Mouse (Mus musculus) ES-Bruce4 (cell line): Measurements from ENCODE around the gene Ndufb10. TPM values are rescaled to one million over a fixed set of nuclear protein-coding genes. Genes with fewer than 3 reads are reported as not detected.
A peak's percentile ranks its signal among the peaks of the same experiment; 100 is the strongest.

Experiments used
- H3K27ac ChIP-seq: 2 replicates; pipeline ENCODE4 v1.5.1; 2012; ENCODE audit warnings: low read length, inconsistent platforms; ENCODE audit not compliant: insufficient read depth
- H3K27me3 ChIP-seq: 2 replicates; pipeline ENCODE4 v1.6.1; 2012; ENCODE audit warnings: mild to moderate bottlenecking, low read length, inconsistent platforms; ENCODE audit not compliant: control insufficient read depth, poor library complexity, insufficient read depth, severe bottlenecking
- H3K36me3 ChIP-seq: 2 replicates; pipeline ENCODE4 v1.6.1; 2012; ENCODE audit warnings: inconsistent platforms, mild to moderate bottlenecking, low read length, moderate library complexity; ENCODE audit not compliant: control insufficient read depth, poor library complexity, insufficient read depth, severe bottlenecking
- H3K4me1 ChIP-seq: one replicate; pipeline ENCODE4 v1.8.1; 2011; ENCODE audit warnings: low read length; ENCODE audit not compliant: control insufficient read depth, insufficient read depth
- H3K4me3 ChIP-seq: 2 replicates; pipeline ENCODE4 v1.5.1; 2011; ENCODE audit warnings: low read depth, mild to moderate bottlenecking, low read length
- H3K9ac ChIP-seq: 2 replicates; pipeline ENCODE4 v1.6.1; 2012; ENCODE audit warnings: low read depth, mild to moderate bottlenecking, inconsistent platforms; ENCODE audit not compliant: poor library complexity, severe bottlenecking
- H3K9me3 ChIP-seq: replicated peaks from 2 replicates; pipeline ENCODE4 v1.6.1; 2012; ENCODE audit warnings: mild to moderate bottlenecking, low read length, inconsistent platforms; ENCODE audit not compliant: control insufficient read depth, poor library complexity, insufficient read depth, severe bottlenecking
- CTCF ChIP-seq: IDR thresholded peaks from one replicate; pipeline ENCODE4 v1.8.1; 2011; ENCODE audit warnings: low read depth, low read length
- EP300 ChIP-seq: IDR thresholded peaks from 2 replicates; pipeline ENCODE4 v1.6.1; 2011; ENCODE audit warnings: low read depth, low read length; ENCODE audit not compliant: insufficient read depth
- POLR2A ChIP-seq: IDR thresholded peaks from one replicate; pipeline ENCODE4 v1.8.1; 2011; ENCODE audit warnings: low read length; ENCODE audit not compliant: insufficient read depth
- polyA plus RNA-seq: library from polyadenylated mRNA; stranded (reverse); fragments of >200 nt; gene quantifications from 2 replicates; pipeline ENCODE4 v1.2.4, GENCODE M21; 2011; ENCODE audit warnings: low read depth; ENCODE audit not compliant: missing spikeins, insufficient read depth, insufficient read length

Ndufb10 gene
- polyA plus RNA-seq, 1 experiment: 90.9 TPM

DNA sequence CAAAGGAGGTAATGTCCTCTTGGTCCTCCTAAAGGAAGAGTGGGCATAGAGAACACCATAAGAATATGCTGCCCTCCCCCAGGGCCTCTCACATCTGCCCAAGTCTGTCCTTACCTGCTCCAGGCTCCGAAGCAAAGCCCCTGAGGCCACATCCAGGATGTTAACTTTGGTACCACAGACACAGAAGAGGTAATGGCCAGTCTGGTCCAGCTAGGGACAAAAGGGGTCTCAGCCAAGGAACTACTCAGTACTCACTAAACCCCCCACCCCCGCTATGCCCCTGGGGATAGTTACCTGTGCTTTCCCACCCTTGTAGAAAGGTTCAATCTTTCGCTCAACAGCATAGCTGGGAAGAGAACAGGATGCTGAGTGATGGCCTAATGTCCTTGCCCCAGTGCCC, 18.5 kb downstream of the Ndufb10 start:
- no peaks in the 10 kb centered on the region for H3K4me1 ChIP-seq

DNA sequence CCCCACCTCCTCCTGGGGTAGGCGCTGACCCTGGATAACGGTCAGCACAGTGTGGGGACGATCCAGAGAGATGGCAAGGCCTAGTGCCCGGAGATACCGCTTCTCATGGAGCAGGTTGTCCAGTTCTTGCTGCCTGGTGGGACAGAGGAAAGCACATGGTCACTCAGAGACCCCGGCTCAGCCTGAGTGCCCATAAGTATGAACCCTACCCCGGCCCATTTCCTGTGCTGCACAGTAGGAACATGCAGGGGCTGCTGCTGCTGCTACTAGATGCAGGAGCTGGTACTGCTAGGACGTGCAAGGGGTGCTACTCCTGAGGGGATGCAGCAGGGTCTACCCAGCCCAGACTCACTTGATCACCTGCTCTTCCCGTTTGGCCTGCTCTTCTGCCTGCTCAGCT, 23.0 kb downstream of the Ndufb10 start:
- Histone ChIP-seq H3K36me3 (peaks cover 20% of the 10 kb centered on the region), H3K4me1 (peaks cover 6% of the 10 kb centered on the region), H3K27me3 (no peaks in the 10 kb centered on the region), H3K9ac (no peak overlapping the region), H3K27ac (no peak overlapping the region), H3K4me3 (no peak overlapping the region), H3K9me3 (no peaks in the 10 kb centered on the region)
- TF ChIP-seq CTCF: no peak
- no peak for TF ChIP-seq EP300
- no peak for TF ChIP-seq POLR2A

More for the DNA sequence above, 18.5 kb downstream of the Ndufb10 start:
- H3K27ac ChIP-seq: no peak overlapping the region
- peaks cover 17% of the 10 kb centered on the region for H3K36me3 ChIP-seq
- H3K9me3 ChIP-seq: no peaks in the 10 kb centered on the region
- H3K27me3 ChIP-seq: no peaks in the 10 kb centered on the region
- H3K9ac ChIP-seq: no peak overlapping the region
- TF ChIP-seq POLR2A: no peak
- no peak for TF ChIP-seq EP300
- no peak for TF ChIP-seq CTCF
- H3K4me3 ChIP-seq: no peak overlapping the region

DNA sequence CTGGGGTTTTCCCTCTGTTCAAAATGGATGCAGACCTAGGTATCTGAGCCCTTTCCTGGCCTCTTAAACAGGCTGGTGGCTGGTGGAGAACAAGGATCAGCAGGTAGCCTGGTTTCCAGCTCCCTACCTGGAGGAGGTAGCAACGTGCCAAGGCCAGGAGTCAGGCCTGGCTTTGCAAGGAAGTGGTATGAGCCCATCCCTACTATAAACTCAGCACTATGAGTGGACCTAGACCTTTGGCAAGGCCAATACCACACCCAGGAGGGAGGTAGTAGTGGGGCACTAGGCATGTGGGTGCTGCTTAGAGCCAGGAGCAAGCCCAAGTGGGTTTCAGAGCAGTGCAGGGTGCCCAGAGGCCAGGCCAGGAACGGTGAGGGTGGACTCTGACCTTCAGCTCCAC, 24.8 kb downstream of the Ndufb10 start:
- Histone ChIP-seq H3K4me1 (peaks cover 6% of the 10 kb centered on the region), H3K9ac (no peak overlapping the region), H3K36me3 (peaks cover 18% of the 10 kb centered on the region), H3K9me3 (no peaks in the 10 kb centered on the region), H3K27me3 (no peaks in the 10 kb centered on the region), H3K4me3 (no peak overlapping the region), H3K27ac (no peak overlapping the region)
- TF ChIP-seq POLR2A (no peak), EP300 (no peak), CTCF (no peak)

DNA sequence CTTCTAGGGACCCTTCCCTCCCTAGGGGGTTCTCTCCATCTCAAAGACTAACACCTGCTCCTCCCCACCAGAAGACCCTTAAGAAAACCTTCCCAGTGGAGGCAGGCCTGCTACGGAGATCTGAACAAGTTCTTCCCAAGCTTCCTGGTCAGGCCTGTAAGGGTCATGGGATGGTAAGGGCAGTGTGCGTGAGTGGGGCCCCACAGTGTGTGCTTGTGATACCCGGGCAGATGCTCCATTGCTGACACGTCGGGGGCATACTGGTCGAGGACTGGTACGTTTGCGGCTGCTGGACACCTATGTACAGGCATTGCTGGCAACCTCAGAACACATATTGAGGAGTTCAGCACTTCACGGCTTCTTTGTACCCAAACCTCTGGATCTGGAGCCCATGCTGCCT, 25.6 kb downstream of the Ndufb10 start:
- Histone ChIP-seq H3K9ac (no peak overlapping the region), H3K4me1 (peaks cover 6% of the 10 kb centered on the region), H3K27ac (no peak overlapping the region), H3K36me3 (peaks cover 11% of the 10 kb centered on the region), H3K4me3 (no peak overlapping the region), H3K9me3 (no peaks in the 10 kb centered on the region), H3K27me3 (no peaks in the 10 kb centered on the region)
- no peak for TF ChIP-seq POLR2A
- TF ChIP-seq CTCF: no peak
- no peak for TF ChIP-seq EP300

DNA sequence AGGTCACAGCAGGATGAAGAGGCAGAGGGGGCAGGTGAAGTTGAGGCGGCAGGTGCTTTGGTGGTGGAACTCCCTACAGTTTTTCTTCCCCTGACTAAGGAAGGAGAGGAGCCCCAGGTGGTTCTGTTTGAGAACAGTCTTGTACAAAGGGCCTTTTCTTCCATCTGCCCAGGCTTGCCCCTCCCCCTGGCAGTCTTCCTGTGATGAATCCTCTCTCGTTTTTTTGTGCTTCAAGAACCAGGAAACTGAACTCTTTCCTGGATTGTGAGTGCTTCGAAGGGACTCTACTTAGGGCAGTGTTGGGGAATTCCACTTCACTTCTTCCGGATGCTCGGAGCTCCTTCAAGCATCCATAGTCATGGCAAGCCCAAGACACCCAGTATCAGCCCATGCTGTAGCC, 26.3 kb downstream of the Ndufb10 start:
- Histone ChIP-seq H3K4me3 (peak overlapping the region; percentile 0; the same call in 1 of the 2 replicates), H3K9me3 (no peaks in the 10 kb centered on the region), H3K27ac (peak overlapping the region; percentile 85), H3K4me1 (peaks cover 6% of the 10 kb centered on the region), H3K36me3 (peaks cover 15% of the 10 kb centered on the region), H3K9ac (no peak overlapping the region), H3K27me3 (no peaks in the 10 kb centered on the region)
- TF ChIP-seq EP300: peak; percentile 72
- no peak for TF ChIP-seq POLR2A
- TF ChIP-seq CTCF: no peak

DNA sequence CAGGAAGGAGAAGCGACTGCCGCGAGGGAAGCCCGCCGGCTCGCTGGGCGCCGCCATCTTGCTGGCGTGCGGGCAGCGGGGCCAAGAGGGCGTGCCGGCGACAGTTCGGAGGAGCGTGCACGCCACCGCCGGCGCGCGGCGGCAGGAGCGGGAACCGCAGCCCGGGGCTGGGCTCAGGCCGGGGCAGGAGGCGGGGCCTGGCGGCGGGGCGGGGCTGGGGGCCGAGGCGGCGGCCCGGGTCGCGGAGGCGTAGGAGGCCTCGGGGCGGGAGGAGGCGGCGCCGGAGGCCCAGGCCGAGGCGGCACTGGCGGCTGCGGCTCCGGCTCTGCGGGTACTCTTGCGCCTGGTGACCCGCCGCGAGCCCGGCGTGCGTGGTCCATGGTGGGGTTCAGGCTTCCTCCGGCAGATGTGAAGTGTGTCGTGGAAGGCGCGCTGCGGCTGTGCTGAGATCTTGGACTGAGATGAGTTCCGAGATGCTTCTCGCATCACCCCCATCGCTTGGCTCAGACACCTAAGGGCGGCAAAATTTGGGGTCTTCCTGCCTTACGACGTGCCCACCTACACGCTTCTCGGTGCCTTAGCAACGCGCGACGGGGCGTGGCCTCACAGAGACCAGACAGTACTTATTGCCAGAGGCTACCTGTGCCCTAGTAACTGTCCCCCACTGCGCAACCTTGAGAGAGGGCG, 28.1 kb downstream of the Ndufb10 start, which contains the start of the genes Gfer and Noxo1:
Gfer (minus strand) TSS at position 146 of the 687 bp plus-strand sequence.
Noxo1 (plus strand) TSS at position 224 of the 687 bp plus-strand sequence.
- Histone ChIP-seq H3K27ac (peak within 1 kb of the TSS; percentile 86), H3K27me3 (no peaks in the 10 kb centered on the region), H3K9me3 (no peaks in the 10 kb centered on the region), H3K4me1 (peaks cover 6% of the 10 kb centered on the region), H3K36me3 (peaks cover 14% of the 10 kb centered on the region), H3K4me3 (peak within 1 kb of the TSS; percentile 89), H3K9ac (peak within 1 kb of the TSS; percentile 95)
- TF ChIP-seq CTCF: no peak
- peak; percentile 78 for TF ChIP-seq EP300
